Mouse (Mus musculus): ENCODE results near the gene Map1b. TPM values are rescaled to one million over a fixed set of nuclear protein-coding genes. Genes with fewer than 3 reads are reported as not detected.

Gene Map1b
- total RNA-seq, 2 experiments from 2014 or later = 58.6 to 87.4 TPM

- DNase-seq = peak; percentile 35
Measured at GRCm38 (mm10) chr13:99447403-99448199, 68.7 kb downstream of the Map1b start.

GRCm38 (mm10) chr13:99447002-99447401 lies 69.3 kb downstream of the Map1b start:
- DNase-seq = no peak

- no peak for DNase-seq
Measured at GRCm38 (mm10) chr13:99444880-99445279, 71.5 kb downstream of the Map1b start.

- DNase-seq = no peak
Measured at GRCm38 (mm10) chr13:99444431-99444871, 71.9 kb downstream of the Map1b start.

- no peak for DNase-seq
Measured at GRCm38 (mm10) chr13:99443484-99444175, 72.7 kb downstream of the Map1b start.

GRCm38 (mm10) chr13:99442434-99443249 lies 73.7 kb downstream of the Map1b start:
- no peak for DNase-seq

GRCm38 (mm10) chr13:99441700-99442433 lies 74.5 kb downstream of the Map1b start:
- DNase-seq = no peak

- DNase-seq = no peak
Measured at GRCm38 (mm10) chr13:99440228-99440627, 76.1 kb downstream of the Map1b start.

- no peak for DNase-seq
Measured at GRCm38 (mm10) chr13:99439357-99439756, 77.0 kb downstream of the Map1b start.

GRCm38 (mm10) chr13:99437051-99437450 lies 79.3 kb downstream of the Map1b start:
- DNase-seq = no peak

GRCm38 (mm10) chr13:99434494-99434893 lies 81.8 kb downstream of the Map1b start:
- DNase-seq = no peak

- no peak for DNase-seq
Measured at GRCm38 (mm10) chr13:99433068-99434008, 83.0 kb downstream of the Map1b start.

- DNase-seq = no peak
Measured at GRCm38 (mm10) chr13:99423581-99423980, 92.8 kb downstream of the Map1b start.

- no peak for DNase-seq
Measured at GRCm38 (mm10) chr13:99416601-99417000, 99.7 kb downstream of the Map1b start.

- DNase-seq = no peak
Measured at GRCm38 (mm10) chr13:99414352-99414742, 102.0 kb downstream of the Map1b start.

GRCm38 (mm10) chr13:99413481-99414351 lies 102.6 kb downstream of the Map1b start:
- DNase-seq = no peak

GRCm38 (mm10) chr13:99412477-99413080 lies 103.8 kb downstream of the Map1b start:
- DNase-seq = peak; percentile 59

- peak; percentile 78 for DNase-seq
Measured at GRCm38 (mm10) chr13:99411761-99412160, 104.6 kb downstream of the Map1b start.
